Mouse (Mus musculus) heart, postnatal 0 days (tissue): ENCODE results near the gene Cpsf2.
"Not testable (repeated sequence)": the region's sequence is repeated elsewhere in the genome, so short reads cannot be mapped to it uniquely, and the experiment has no call there.

Experiments
- CTCF ChIP-seq: IDR thresholded peaks from 2 replicates; pipeline ENCODE4 v1.5.1; 2016; ENCODE audit warnings: antibody characterized with exemption, control low read depth, low read depth
- EP300 ChIP-seq: IDR thresholded peaks from 2 replicates; pipeline ENCODE4 v1.6.1; 2016; ENCODE audit warnings: antibody characterized with exemption, low read depth

DNA sequence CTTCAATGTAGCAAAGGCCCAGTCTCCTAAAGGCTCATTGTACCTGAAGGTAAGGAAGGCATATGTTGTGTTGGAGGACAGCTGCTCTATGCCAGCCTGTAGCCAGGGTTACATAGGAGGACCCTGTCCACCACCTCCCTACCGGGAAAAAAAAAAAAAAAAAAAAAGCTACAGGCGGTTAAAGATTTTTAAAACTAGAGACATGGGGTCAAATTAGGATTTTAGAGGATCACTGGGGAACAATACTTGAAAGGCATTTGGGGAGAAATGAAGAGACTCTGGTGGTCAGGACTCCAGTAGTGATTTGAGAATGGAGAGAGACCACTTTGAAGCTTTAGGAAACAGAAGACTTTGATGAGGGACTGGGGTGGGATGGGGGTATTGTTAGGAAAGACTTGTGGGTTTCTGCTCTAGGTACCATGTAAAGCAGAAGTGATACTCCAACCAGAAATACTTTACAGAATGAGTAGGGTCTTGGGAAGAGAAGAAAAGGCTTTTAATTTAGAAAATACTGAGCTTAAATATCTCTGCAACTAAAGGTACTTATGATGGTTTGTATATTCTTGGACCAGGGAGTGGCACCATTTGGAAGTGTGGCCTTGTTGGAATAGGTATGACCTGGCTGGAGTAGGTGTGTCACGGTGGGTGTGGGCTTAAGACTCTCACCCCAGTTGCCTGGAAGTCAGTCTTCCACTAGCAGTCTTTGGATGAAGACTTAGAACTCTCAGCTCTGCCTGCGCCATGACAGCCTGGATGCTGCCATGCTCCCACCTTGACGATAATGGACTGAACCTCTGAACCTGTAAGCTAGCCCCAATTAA is 16.6 kb upstream of the Cpsf2 start:
- not testable (repeated sequence) for TF ChIP-seq CTCF, EP300
